Mouse (Mus musculus) intestine, postnatal 0 days (tissue): ENCODE results near the gene Pomgnt2. TPM values are rescaled to one million over a fixed set of nuclear protein-coding genes. Genes with fewer than 3 reads are reported as not detected.

ENCODE experiments used
- ATAC-seq: fragments of 200-750 bp; cut with Nextera tagmentation; 2 replicates; pipeline ENCODE4 v1.8.0; 2017; ENCODE audit warnings: mild to moderate bottlenecking, moderate TSS enrichment, moderate library complexity
- H3K27ac ChIP-seq: fragments of 300-500 bp; sonication (generic); 2 replicates; pipeline ENCODE4 v1.5.1; 2014; ENCODE audit warnings: mild to moderate bottlenecking, low read depth, low read length, moderate library complexity
- H3K27me3 ChIP-seq: fragments of 300-500 bp; sonication (generic); replicated peaks from 2 replicates; pipeline ENCODE4 v1.6.1; 2014; ENCODE audit warnings: low read length, mixed read lengths; ENCODE audit not compliant: control insufficient read depth, insufficient read depth
- H3K36me3 ChIP-seq: fragments of 300-500 bp; sonication (generic); 2 replicates; pipeline ENCODE4 v1.6.1; 2014; ENCODE audit warnings: mild to moderate bottlenecking, moderate library complexity; ENCODE audit not compliant: control insufficient read depth, insufficient read depth
- H3K4me1 ChIP-seq: fragments of 300-500 bp; sonication (generic); replicated peaks from 2 replicates; pipeline ENCODE4 v1.6.1; 2014; ENCODE audit warnings: antibody characterized with exemption, low read length, mixed read lengths; ENCODE audit not compliant: control insufficient read depth, insufficient read depth
- H3K4me2 ChIP-seq: fragments of 300-500 bp; sonication (generic); replicated peaks from 2 replicates; pipeline ENCODE4 v1.6.1; 2014; ENCODE audit warnings: low read depth, mild to moderate bottlenecking, moderate library complexity
- H3K4me3 ChIP-seq: fragments of 300-500 bp; sonication (generic); 2 replicates; pipeline ENCODE4 v1.5.1; 2014; ENCODE audit warnings: low read depth, low read length
- H3K9ac ChIP-seq: fragments of 300-500 bp; sonication (generic); 2 replicates; pipeline ENCODE4 v1.6.1; 2014; ENCODE audit warnings: mild to moderate bottlenecking, low read depth, low read length
- H3K9me3 ChIP-seq: fragments of 300-500 bp; sonication (generic); 2 replicates; pipeline ENCODE4 v1.6.1; 2016; ENCODE audit warnings: mixed run types; ENCODE audit not compliant: control insufficient read depth
- CTCF ChIP-seq: sonication (generic); IDR thresholded peaks from 2 replicates; pipeline ENCODE4 v1.5.1; 2016; ENCODE audit warnings: low read depth, mild to moderate bottlenecking, control low read depth, antibody characterized with exemption, moderate library complexity
- WGBS: fragments of 180-500 bp; shearing (Covaris S2); extraction: QIAGEN DNeasy Blood & Tissue Kit; methylation state at CpG from one replicate; pipeline ENCODE4 v1.1.7; 2014; 5-methylcytosine and 5-hydroxymethylcytosine counted together
- polyA plus RNA-seq: library from polyadenylated mRNA; unstranded; fragments of >200 nt; fragmentation: Nextera tagmentation; extraction: Ambion mirVana; gene quantifications from 2 replicates; pipeline ENCODE4 v1.2.1, GENCODE M21; 2015

Gene Pomgnt2
- polyA plus RNA-seq, 1 experiment from 2014 or later: 7.3 TPM

DNA sequence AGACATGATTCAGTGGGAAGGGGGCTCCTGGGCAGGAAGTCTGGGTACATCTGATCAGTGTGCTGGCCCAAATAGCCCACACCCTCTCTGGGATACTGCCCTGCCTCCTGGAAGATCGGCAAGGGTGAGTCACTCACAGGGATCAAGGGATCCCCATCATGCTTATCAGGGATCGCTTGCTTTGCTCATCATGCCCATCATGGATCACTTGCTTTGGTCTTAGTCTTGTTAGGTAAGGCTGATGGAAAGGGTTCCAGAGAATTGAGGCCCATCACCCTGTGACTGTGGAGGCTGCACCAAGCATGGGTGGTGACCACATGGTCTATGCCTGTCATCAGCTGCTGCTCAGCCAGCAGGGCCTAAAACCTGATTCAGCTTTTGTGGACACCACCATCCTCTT is 21.6 kb downstream of the Pomgnt2 start:
- no peaks in the 10 kb centered on the region for H3K4me1 ChIP-seq
- H3K9ac ChIP-seq: no peak overlapping the region
- no peaks in the 10 kb centered on the region for H3K9me3 ChIP-seq
- TF ChIP-seq CTCF: no peak
- H3K4me3 ChIP-seq: no peak overlapping the region
- no peak overlapping the region for H3K27ac ChIP-seq
- WGBS: 61% methylated on average over 2 of the region's 2 CpGs
- H3K36me3 ChIP-seq: no peaks in the 10 kb centered on the region
- no peak overlapping the region for H3K4me2 ChIP-seq
- ATAC-seq: no peak
- no peaks in the 10 kb centered on the region; the same call in 1 of the 2 replicates for H3K27me3 ChIP-seq

DNA sequence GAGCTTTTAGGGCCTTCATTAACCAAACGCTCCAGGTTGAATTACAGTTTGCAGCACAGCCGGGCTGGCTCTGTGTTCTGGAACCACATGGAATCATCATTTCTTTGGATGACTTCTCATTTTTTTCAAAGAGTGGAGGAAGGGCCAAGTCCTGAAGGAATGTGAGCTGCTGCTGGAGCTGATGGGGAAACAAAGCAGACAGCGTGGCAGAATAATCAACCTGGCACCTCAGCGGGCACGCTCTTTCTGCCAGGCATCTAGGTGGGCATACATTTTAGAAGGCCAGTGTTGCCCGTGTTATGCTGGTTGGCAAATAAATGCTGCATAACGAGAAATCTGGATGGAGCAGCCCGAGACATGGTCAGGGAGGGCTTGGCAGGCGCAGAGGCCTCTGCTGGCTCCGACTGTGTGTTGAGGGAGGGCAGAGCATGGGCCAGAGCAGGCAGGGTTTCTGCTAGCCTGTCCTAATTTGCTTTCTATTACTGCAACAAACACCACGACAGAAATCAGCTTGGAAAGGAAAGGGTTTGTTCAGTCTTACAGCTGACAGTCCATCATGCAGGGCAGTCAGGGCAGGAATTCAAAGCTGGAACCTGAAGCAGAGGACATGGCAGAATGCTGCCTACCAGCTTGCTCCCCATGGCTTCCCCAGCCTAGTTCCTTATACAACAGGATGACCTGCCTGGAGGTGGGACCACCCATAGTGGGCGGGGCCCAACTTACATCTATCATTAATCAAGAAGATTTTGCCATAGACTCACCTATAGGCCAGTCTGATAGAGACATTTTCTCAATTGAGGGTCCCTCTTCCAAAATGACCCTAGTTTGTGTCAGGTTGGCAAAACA is 22.5 kb downstream of the Pomgnt2 start:
- Histone ChIP-seq H3K4me3 (no peak overlapping the region), H3K27ac (no peak overlapping the region; the same call in 1 of the 2 replicates), H3K9ac (no peak overlapping the region), H3K36me3 (no peaks in the 10 kb centered on the region), H3K4me2 (no peak overlapping the region), H3K4me1 (no peaks in the 10 kb centered on the region), H3K27me3 (no peaks in the 10 kb centered on the region; the same call in 1 of the 2 replicates), H3K9me3 (no peaks in the 10 kb centered on the region)
- ATAC-seq: no peak
- TF ChIP-seq CTCF: no peak
- WGBS: 77% methylated on average over 12 of the region's 12 CpGs

DNA sequence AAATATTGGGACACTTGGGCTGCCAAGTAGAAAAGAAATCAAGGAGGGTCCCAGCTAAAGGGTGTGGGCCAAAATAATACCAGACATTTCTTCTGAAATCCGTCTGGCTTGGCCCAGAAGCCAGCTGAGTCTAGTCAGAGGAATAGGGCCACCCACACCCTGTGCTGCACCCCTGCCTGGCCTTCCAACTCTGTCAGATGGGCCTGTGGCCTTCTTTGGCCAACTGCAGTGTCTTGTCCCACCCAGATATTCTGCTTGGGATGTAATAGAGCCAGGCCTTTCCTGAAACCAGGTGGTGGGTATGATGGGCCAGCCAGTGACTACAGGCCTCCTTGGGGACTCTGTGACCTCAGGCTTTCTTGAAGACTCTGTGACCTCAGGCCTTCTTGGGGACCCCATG is 23.7 kb downstream of the Pomgnt2 start:
- ATAC-seq: no peak
- Histone ChIP-seq H3K4me2 (no peak overlapping the region), H3K4me3 (no peak overlapping the region), H3K36me3 (no peaks in the 10 kb centered on the region), H3K27me3 (no peaks in the 10 kb centered on the region; the same call in 1 of the 2 replicates), H3K4me1 (no peaks in the 10 kb centered on the region), H3K27ac (no peak overlapping the region), H3K9me3 (no peaks in the 10 kb centered on the region), H3K9ac (no peak overlapping the region)
- no peak for TF ChIP-seq CTCF
- WGBS: 89% methylated on average over 1 of the region's 1 CpGs

DNA sequence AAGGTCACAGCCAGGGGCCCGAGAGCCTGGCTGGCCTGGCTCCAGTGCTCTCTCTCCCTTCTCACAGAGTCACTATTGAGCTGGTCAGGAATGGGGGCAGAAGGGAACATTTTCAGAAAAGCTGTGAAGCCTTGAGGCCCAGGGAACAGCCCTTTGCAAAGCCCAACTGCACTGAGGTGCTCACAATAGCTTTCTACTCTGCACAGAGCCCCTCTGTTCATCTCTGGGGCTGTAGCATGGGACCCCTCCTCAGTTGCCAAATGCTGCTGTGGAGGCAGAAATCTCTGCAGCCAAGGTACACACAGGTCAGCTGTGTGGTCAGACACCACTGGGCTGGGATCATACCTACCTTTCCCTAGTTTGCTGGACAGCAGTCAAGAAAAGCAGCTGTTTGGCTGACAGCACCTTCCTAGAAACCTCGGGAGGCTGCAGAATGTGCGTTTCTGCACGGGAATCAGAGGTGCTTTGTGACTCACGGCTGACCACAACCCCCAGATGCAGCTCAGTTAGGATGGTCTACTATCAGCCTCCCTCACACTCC is 27.0 kb downstream of the Pomgnt2 start:
- no peak overlapping the region for H3K4me3 ChIP-seq
- no peak overlapping the region for H3K4me2 ChIP-seq
- 48% methylated on average over 5 of the region's 5 CpGs for WGBS
- no peaks in the 10 kb centered on the region for H3K4me1 ChIP-seq
- no peak for ATAC-seq
- H3K9ac ChIP-seq: no peak overlapping the region
- H3K27me3 ChIP-seq: no peaks in the 10 kb centered on the region; the same call in 1 of the 2 replicates
- no peak for TF ChIP-seq CTCF
- no peak overlapping the region for H3K27ac ChIP-seq
- no peaks in the 10 kb centered on the region for H3K9me3 ChIP-seq
- H3K36me3 ChIP-seq: no peaks in the 10 kb centered on the region

DNA sequence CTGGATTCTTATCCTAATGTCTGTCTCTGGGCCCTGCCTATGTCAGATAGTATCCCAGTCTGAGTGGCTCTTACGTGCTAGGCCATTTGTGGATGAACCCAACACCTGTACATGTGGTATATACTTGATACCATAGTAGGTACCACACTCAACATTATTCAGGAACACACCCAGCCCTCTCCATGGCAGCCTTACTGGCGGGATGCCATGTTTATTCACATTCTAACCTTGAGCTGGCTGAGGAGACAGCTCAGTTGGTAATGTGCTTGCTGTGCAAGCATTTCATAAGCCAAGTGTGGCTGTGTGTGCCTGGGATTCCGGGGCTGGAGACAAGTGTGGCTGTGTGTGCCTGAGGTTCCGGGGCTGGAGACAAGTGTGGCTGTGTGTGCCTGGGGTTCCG is 28.7 kb downstream of the Pomgnt2 start:
- Histone ChIP-seq H3K4me1 (no peaks in the 10 kb centered on the region), H3K36me3 (no peaks in the 10 kb centered on the region), H3K27me3 (no peaks in the 10 kb centered on the region; the same call in 1 of the 2 replicates), H3K4me3 (no peak overlapping the region), H3K9me3 (no peaks in the 10 kb centered on the region), H3K27ac (no peak overlapping the region), H3K4me2 (no peak overlapping the region), H3K9ac (no peak overlapping the region)
- WGBS: 65% methylated on average over 5 of the region's 5 CpGs
- no peak for TF ChIP-seq CTCF
- ATAC-seq: no peak

DNA sequence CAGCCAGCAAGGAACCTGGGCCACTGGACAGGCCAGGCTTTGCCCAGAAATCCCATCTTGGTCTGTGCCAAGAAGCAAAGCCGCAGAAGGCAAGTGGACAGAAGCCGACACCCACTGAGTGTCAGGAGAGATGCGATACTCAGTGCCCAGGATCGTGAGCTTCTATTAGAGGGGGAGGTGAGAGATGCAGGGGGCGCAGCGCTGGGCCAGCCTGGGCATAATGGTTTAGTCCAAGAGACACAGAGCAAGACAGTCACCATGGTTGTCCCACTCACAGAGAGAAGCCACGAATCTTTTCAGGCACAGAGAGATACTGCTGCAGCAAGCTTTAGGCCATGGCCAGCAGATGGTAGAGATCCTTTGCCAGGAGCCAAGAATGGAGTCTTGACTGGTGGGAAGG is 32.0 kb downstream of the Pomgnt2 start:
- ATAC-seq: no peak
- H3K4me3 ChIP-seq: no peak overlapping the region
- H3K4me2 ChIP-seq: no peak overlapping the region
- TF ChIP-seq CTCF: no peak
- 86% methylated on average over 7 of the region's 7 CpGs for WGBS
- H3K9me3 ChIP-seq: no peaks in the 10 kb centered on the region
- H3K36me3 ChIP-seq: no peaks in the 10 kb centered on the region
- H3K27ac ChIP-seq: no peak overlapping the region
- H3K27me3 ChIP-seq: no peaks in the 10 kb centered on the region
- no peak overlapping the region for H3K9ac ChIP-seq
- no peaks in the 10 kb centered on the region for H3K4me1 ChIP-seq
